Mouse (Mus musculus): Measurements from ENCODE around the gene Psat1.

The Psat1 gene

DNA sequence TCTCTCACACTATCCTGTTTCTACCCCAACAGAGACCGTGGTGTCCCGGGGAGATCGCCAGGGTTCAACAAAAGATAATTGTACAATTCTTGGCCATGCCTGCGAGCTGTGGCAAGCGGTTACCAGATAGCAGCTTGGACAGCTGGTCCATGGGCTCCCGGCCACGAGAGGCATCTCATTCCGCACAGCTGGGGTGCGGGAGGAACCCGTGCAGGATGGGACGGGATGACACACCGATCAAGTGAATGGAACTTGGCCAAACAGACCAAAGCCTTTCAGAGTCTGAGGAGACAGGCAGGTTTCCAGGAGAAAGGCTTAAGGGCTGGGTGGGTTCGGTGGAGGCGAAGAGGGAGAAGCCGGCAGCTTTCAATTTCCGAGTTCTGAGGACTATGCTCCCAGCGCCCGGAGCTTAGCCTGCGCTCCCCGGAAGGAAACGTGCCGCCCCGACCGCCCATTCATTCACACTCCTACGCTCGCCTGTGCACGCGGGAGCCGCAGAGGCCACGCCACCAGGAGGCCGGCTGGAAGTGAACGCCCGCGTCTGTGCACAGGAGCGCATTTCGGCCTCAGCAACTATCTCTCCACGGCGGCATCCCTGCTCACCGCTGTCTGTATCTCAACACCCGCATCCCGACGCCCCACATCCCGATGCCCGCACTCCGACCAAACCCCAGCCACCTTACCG lies 22.8 kb downstream of the Psat1 start:
- peak; percentile 52 to 61 for DNase-seq (ENCODE audit: low spot score in 2 of 2)

DNA sequence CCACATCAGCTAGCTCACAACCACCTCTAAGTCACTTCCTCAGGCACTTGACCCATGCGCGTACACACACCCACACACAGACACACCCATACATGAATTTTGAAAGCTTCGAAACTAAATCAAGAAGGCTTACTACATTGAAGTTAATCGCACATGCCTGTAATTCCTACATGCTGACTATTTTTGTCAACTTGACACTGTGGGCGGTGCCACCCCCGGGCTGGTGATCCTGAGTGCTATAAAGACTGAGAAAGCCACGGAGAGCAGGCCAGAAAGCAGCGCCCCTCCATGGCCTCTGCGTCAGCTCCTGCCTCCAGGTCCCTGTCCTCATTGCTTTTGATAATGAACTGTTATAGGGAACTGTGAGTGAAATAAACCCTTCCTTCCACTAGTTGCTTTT lies 23.7 kb downstream of the Psat1 start:
- DNase-seq (ENCODE audit: low spot score in 2 of 2) = peak; percentile 28 to 38

DNA sequence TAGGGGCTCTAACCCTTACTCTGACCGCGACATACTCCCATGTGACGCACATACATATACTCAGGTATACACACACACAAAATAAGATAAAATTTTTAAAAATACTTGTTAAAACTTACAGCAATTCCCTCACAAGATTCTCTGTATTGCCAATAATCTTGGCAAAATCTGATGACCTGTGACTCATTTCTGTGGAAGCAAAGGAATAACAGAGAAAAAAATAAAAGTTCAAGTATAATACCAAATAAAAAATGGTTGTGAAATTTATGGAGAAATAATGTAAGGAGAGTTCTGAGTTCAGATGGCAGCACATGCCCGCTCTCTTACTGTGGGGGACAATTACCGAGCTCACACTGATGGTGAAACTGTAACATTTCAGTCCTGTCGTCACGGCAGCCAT lies 27.8 kb downstream of the Psat1 start:
- DNase-seq (ENCODE audit: low spot score in 2 of 2) = no peak

DNA sequence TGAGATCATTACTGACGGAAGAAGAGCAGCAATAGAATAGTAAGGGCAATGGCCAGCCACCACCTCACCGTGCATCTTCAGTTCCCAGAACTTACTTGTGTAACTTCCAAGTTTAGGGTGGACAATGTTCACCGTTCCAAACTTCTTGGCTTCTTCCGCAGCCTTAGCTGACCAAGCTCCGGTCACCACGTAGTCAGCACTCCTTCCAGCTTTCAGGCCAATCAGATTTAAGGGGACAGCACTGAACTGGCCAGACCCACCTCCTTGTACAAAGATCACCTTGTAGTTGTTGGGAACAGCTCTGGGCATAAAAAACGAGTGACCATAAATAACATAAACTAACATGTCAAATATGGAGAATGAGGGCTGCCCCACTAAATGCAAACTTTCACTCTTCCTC lies 29.0 kb downstream of the Psat1 start:
- DNase-seq (ENCODE audit: low spot score in 2 of 2) = no peak

DNA sequence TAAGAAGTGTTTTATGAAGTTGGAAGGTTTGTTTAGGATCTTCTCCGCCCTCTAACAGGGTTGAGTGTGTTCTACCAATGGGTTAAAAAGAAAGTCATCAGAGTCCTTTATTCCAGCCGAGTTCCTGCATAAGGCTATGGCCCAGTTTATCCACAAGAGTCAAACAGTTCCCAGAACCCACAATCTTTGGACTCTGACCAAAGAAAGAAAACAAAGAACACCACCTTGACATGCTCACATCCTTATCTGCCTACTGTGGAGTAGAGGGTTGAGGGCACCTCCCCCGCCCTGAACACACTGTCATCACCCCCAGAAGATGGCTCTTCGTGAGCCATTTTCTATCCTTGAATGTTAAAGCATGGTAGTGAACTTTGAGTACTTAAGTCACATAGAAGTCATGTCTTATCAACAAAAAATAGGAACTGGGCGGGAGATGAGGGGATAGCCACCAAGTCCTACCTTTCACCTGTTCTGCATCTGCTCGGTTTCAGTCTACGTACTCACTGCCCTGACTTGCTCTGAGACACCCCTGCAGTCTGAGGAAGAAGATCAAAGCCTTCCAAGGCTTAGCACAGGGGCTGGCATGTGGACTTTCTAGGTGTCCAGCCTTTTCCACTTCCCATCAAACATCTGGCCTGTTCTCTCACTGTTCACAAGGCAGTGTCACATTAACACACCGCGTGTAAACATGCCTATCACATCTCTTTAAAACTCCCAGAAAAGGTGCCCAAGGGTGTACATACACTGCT lies 33.7 kb downstream of the Psat1 start:
- DNase-seq (ENCODE audit: low spot score in 2 of 2) = no peak

DNA sequence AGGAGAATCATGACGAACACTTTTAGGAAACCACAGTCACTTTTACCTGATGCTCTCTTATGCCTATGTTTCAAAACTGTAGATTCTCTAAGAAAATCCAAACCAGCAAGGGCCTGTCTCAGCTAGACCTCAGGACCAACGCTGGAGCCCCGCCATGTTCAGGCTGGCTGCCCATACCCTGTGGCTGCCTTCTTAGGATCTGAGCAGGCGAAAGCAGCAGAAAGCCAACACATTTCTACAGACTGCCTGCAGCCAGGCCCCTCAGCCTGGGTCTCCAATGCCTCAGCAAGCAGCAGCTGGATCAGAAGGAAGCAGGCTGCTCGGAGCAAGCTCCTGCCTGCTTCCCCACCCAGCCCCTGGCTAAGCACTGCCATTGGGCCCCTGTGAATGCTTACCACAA lies 35.7 kb downstream of the Psat1 start:
- no peak for DNase-seq (ENCODE audit: low spot score in 2 of 2)

DNA sequence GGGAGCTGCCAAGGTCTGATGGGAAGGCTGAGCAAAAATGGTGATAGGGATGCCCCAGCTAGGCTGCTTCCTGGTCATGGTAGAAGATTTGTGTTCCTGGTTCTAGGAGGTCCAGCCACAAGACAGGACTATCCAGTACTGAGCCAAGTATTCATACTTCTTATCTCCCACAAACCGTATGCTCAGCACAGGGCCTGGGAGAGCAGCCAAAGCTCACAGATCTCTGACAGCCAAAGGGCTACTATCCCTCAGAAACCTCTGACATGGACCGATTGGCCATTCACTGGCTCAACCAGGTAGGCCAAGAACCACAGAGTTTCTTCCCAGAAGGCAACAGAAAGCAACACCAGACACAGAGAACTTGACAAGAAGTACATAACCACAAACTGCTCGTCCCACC lies 36.1 kb downstream of the Psat1 start:
- DNase-seq (ENCODE audit: low spot score in 2 of 2) = no peak

DNA sequence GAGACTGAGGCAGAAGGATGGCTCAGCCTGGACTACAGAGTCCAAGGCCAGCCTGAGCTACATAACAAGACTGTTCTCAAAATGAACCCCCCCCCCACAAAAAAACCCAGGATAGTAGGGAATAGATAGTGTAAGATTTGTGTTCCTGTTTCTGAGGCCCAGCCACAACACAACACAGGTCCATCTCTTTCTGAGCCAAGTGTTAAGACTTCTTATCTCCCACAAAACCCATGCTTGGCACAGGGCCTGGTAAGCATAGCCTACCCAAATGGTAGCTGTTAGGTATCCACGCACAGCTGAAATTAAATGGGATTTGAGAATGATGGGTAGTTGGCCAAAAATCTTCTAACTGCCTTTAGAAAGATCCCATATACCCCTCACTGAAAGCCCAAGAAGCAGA lies 36.6 kb downstream of the Psat1 start:
- DNase-seq (ENCODE audit: low spot score in 2 of 2) = no peak

DNA sequence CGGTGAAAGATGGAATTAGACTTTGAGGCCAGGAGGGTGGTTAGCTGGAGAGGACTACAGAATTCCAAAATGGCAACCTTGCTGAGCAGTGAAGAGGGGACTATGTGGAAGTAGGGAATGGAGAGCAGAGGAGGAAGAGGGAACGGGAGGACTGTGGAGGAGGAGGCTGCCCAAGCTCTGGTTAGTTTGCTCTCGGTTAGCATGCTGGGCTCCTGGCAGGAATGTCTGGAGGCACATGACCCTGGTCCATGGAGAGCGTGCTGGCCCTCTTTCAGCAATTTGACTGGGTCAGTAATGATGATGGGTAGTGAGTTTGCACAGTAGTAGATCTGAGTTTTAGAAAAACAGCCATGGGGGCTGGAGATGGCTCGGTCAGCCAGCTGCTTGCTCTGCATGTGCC lies 39.1 kb downstream of the Psat1 start:
- DNase-seq (ENCODE audit: low spot score in 2 of 2) = no peak

DNA sequence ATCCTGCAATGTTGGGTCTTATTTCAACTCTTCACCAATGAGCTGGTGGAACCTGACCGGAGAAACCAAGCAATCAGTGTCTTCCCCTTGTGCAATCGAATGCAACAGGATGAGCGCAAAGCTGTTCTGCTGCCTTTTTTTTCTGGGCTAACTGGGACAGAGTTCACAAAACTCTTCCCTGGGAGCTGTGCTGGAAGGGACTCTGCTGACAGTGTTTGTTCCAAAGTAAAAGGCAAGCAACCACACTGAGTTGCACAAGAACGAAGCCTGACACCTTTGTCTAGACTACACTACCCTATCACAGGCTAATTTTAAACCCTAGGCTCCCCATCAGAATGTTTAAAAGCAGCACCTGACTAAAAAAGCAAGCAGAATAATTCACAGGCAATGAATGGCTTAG lies 42.4 kb downstream of the Psat1 start:
- no peak for DNase-seq (ENCODE audit: low spot score in 2 of 2)

DNA sequence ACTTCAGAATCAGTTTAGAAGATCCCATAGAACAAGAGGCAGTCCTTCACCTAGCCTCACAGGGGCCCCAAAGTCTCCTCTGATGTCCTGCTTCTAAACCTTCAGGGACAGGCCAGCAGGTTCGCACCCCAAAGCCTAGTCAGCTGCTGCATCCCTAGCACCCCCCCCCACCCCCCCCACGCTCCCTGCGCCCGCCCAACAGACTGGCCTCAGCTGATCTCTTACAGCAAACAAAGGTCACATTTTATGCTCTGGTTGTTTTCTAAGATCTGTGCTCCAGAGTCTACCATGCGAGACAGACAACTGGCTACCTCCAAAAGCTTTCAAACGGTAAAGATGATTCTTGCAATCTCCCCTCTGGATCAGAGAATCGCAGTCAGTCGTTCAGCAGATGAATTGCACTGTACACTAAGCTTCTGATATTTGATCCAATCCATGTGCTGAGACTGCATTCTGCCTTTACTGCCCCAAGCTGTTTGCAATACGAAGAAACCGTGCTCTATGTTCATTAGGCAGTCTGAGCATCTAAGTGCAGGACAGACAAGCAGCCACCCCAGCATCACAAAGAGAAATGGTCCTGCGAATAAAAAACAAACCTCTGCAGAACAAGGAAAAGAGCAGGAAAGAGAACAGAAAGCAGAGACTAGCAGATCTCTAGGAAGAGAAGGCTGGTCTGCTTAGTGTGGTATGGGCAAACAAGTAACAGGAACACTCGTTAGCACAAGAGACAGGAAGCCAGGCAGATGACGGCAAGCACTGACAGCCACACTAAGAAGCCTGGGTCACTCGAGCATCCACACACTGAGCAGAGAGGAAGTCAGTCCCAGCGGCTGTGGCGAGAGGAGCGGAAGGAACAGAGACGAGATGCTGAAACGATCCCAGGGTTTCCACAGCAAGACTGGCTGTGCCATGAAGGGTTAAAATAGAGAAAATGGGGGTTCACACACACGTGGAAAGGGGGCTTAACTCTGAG lies 43.3 kb downstream of the Psat1 start:
- peak in 1 of 2 experiments; percentile 29 for DNase-seq (ENCODE audit: low spot score in 2 of 2)

DNA sequence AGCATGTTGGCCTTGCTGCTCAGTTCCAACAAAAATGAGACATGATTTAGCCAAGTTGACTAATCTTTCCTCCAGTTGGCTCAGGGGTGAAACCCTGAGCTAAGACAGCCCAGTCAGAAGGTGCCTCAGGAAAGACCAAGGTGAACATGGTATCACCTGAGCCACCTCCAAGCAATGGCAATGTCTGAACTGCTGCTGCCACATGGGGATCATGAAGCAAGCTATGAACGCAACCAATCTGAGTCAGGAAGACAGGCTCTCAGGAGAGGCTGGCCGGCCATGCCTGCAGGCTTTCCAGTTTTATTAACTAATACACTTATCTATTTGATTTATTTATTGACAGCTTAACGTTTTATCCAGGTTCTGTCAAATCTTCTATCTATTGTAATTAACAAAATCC lies 51.5 kb downstream of the Psat1 start:
- DNase-seq (ENCODE audit: low spot score in 2 of 2) = no peak

DNA sequence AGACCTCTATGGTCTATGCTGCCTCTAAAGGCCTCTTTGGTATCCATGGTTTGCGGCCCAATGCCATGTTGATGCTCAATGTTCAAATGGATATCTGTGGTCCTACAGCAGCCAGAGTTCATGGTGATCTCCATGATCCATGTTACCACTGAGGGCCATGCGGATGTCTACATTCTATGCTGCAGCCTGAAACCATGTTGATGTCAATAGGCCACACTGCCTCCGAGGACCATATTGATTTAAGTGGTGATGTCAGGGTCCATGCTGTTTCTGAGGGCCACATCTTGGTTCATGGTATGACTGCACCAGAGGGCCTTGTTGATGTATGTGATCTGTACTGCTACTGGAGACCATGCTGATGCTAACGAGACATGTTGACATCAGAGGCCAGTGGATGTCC lies 55.0 kb downstream of the Psat1 start:
- DNase-seq (ENCODE audit: low spot score in 2 of 2) = no peak

DNA sequence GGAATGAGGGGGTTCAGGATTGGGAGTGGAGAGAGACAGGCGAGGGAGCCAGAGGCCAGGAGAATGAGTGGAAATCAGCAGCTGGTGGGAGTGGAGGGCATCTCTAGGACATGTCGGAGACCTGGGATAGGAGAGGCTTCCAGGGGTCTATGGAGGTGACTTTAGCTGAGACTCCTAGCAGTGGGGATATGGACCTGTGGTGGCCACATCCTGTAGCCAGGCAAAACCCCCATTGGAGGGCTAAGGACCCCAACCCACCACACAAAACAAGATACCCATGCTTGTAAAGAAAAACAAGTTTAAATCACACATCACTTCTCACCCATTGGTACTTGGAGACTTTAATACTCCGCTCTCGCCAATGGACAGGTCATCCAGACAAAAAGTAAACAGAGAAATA lies 58.7 kb downstream of the Psat1 start:
- no peak for DNase-seq (ENCODE audit: low spot score in 2 of 2)

DNA sequence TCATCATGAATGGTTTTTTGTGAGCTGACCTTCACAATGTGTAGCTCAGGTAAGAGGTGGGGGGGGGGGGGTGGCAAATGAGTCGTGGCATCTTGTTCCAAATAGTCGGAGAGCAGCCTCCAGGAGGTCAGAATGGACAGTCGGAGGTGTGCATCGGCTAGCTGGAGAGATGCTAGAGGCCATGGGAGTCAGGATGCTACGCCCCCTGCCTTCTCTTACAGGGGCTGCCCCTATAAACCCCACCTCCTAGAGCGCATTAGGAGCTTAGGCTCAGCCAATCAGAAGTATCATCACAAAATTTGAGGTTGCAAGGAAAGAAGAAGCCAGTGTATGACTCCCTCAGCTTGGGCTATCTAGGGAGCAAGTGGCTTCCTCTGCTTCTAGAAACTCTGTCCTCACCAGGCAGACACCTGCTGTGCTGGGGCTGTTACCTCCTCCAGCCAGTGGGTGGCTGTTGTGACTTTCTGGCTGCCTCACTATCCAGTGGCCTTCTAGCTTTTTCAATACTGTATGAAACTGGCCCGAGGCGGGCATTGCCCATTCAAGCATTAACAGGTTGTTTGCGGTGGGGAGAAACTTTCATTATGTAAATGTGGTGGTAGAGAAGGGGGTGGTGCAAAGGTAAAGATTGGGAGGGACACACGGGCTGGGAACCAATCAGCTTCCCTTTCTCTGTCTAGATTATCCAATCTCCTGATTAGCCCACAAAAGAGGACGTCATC lies 64.3 kb downstream of the Psat1 start:
- peak; percentile 15 to 58 for DNase-seq (ENCODE audit: low spot score in 2 of 2)

DNA sequence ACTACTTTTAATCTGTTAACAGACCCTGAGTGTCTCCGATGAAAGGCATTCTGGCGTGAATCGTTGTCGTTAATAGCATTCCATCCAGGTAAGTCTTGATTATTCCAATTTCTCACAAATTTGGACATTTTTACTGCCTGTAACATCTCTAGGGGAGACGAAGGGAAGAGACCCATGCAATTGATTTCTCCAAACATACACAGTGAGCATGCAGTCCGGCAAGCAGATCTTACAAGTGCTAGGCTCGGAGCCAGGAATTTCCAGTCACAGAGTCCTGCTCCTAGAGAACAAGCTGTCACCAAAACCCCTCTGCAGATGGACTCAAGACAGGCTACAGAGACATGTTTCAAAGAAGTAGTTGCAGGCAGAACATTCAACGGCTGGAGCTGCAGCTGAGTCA lies 66.4 kb downstream of the Psat1 start:
- DNase-seq (ENCODE audit: low spot score in 2 of 2) = no peak

DNA sequence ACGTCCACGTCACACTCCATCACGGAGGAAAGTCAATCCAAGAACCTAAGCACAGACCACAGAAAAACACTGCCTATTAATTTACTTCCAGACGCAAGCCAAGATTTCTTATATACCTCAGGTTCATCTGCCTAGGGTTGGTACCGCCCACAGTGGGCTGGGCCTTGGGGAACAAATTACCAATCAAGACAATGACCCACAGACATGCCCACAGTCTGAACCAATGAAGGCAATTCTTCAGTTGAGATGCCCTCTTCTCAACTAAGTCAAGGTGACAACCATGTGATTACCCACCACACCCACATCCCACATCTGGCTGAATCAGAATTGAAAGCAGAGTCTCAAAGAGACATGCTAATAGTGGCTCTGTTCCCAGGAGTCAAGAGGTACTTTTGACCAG lies 67.9 kb downstream of the Psat1 start:
- no peak for DNase-seq (ENCODE audit: low spot score in 2 of 2)

DNA sequence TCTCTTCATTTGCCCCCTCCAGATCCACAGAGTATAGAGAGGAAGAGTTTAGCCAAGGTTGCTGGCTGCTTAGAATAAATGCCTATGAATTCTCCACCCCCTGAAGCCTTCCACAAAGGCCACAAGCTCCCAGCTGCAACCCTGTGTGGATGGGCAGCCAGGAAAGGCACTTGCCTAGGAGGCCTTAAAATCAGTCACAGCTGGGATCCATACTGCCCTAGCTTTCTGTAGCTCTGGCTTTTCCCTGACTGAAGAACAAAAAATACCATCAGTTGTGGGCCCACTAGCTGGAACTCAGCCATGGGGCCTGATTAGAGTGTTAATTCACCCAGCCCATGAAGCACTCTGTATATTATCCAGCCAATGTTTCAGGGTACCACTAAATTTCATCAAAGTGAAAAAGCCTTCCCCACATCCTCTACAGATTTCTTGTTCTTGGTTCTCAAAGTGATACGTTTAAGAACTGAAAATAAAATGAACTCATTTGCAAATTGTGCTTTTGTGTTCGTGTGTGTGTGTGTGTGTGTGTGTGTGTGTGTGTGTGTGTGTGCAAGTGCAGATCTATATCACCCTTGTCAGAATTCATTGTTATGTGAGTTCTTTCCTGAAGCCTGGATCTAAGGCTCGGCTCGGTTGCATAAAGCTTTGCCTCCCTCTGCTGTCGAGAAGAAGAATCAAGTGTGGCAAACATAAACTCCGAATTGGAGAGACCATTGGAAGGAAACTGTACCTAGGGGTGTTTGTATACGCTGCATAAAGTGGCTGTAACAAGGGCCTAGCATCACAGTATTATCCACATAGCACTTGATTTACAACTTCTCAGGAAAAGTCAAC lies 78.1 kb downstream of the Psat1 start:
- DNase-seq (ENCODE audit: low spot score in 2 of 2) = peak in 1 of 2 experiments; percentile 31

DNA sequence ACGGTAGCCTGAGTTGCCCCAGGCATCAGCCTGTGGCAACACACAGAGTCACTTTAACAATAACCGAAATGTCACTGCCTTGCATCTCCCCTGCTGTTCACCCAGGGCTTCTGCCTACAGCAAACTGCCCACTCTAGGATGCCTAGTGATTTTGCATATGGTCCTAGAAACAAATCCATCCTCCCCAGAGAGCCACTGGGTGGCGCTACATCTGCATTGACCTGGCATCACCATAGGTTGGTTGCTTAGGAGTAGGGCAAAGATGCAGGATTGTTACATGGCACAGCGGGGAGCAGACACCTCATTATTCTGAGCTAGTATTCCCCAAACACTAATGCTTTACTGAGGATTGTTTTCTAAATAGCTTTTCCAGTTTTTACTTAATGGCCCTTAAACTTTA lies 80.3 kb downstream of the Psat1 start:
- peak in 1 of 2 experiments; percentile 47 for DNase-seq (ENCODE audit: low spot score in 2 of 2)

DNA sequence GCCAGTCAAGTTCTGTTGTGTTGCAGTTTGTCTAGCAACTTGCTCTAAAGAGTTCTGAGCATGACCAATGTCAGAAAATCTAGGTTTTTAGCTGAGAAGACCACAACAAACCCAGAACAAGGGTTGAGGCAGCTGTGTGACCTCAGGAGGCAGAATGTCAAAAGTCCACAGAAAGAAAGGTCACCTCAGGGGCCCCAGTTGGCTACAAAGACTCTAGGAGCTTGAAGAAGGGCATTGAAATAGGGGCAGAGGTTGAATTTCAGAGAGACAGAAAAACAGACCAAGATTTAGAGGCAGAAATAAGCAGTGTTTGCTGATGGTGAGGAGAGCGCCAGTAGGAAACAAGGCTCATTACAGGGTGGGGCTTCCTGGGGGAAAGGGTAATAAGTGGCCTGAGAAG lies 81.0 kb downstream of the Psat1 start:
- DNase-seq (ENCODE audit: low spot score in 2 of 2) = no peak

DNA sequence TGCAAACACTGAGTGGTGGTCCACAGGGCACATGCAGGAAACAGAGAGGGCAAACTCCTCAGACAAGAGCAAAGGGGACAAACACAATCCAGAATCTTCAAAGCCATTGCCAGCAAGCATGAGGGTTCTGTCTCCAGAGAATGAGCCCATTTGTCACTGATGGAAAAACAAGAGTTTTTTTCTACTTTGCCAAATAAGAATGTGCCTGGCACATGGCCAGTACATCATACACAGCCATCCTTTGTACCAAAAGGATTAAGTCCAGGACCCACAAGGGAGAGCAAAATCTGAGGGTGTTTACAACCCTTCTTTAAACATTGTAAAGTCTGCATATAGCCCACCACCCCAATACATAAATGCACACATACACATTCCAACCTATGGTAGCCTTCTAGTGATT lies 81.7 kb downstream of the Psat1 start:
- no peak for DNase-seq (ENCODE audit: low spot score in 2 of 2)
